Mouse (Mus musculus): ENCODE data around the gene Smurf2.

Smurf2 gene

GRCm38 (mm10) chr11:106920551-106921379 lies at the start of gene Smurf2:
TSS of gene Smurf2 (minus strand) at chr11:106920715.
- DNase-seq (ENCODE audit: low spot score in 2 of 2) = peak; percentile 84 to 85

DNA sequence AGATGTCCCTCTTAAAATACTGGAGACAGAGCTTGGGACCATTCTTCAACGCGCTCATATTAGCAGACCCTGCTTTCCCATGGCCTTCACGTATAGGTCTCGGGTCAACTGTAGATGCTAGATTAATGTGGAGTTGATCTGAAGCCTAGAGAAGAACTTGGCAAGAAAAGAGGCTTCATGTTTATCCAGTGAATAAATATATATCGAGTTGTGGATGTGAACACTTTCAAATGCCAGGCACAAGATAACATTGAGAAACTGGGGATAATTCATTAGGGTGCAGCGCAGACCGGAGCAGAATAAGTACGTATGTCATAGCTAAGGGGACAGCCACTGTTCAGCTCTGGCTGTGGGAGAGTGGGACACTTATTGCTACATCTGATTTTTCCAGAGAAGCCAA lies 49.3 kb upstream of the Smurf2 start:
- DNase-seq (ENCODE audit: low spot score in 2 of 2) = no peak

- DNase-seq (ENCODE audit: low spot score in 2 of 2) = peak in 1 of 2 experiments; percentile 34
Observed at GRCm38 (mm10) chr11:106967630-106968029, 47.1 kb upstream of the Smurf2 start.

DNA sequence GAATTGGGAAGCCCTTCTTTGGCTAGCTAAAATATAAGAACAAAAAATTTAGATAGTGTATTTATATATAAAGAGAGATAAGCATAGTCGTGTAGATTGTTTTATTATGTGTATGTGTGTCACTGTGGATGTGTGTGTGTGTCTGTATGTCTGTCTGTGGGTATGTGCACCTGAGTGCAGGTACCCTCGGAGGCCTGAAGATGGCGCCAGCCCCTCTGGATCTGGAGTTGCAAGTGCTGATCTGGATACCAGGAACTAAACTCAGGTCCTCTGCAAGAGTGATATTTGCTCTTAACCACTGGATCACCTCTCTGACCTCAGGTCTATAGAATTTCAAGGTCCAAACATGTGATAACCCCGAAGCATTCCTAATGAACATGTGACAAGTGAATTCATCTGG lies 45.4 kb upstream of the Smurf2 start:
- no peak for DNase-seq (ENCODE audit: low spot score in 2 of 2)

- no peak for DNase-seq (ENCODE audit: low spot score in 2 of 2)
Observed at GRCm38 (mm10) chr11:106962310-106962709, 41.8 kb upstream of the Smurf2 start.

GRCm38 (mm10) chr11:106961471-106962081 lies 41.1 kb upstream of the Smurf2 start:
- no peak for DNase-seq (ENCODE audit: low spot score in 2 of 2)

- no peak for DNase-seq (ENCODE audit: low spot score in 2 of 2)
Observed at GRCm38 (mm10) chr11:106959121-106959520, 38.6 kb upstream of the Smurf2 start.

GRCm38 (mm10) chr11:106958407-106959071 lies 38.0 kb upstream of the Smurf2 start:
- no peak for DNase-seq (ENCODE audit: low spot score in 2 of 2)

DNA sequence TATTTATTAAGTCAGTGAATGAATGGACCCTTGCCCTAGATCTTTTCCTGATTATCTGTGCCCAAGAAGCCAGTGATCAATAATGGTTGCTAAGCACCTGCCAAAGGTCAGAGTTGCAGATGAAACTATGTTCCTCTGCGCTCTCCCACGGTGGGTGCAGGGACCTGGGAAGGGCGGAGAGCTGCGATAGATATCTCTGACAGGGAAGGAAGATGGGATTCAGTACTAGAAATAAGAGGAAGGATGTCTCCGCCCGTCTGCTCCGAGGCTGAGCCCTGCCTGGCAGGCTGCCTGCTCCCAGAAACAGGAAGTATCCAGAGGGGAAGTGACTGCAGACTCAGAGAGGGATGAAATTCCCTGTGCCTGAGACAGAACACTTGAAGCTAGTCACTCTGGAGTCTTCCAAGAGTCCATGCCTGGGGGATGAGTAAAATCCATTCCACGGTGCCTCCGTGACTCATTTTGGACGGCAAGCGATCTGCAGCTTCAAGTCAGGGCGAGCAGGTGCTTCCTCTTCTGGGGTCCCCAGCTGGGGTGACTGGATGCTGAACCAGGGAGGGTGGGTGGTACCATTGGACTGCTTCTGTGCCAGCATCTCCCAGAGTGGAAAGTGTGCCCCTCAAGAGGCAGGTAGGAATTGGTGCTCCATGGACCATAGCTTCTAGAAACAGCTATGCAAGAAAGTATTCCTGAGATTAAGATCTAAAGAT lies 36.9 kb upstream of the Smurf2 start:
- peak; percentile 49 to 69 for DNase-seq (ENCODE audit: low spot score in 2 of 2)

- DNase-seq (ENCODE audit: low spot score in 2 of 2) = no peak
Observed at GRCm38 (mm10) chr11:106954566-106954965, 34.1 kb upstream of the Smurf2 start.

DNA sequence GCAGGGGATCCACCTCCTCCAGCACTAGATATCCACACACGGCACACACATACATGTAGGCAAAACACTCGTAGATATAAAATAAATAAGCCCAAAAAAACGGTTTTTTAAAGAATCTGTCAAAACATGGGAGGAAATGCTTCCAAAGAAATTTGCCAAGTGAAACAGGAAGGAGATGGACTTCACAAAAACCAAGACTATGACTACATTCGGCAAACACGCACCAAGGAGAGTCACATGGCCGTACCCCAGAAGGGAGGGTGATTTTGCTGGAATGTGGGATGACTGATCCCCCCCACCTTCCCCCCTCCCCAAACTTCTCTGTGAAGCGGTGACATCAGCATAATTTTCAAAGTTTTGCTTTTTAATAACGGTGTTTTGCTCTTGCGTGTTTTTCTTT lies 33.6 kb upstream of the Smurf2 start:
- DNase-seq (ENCODE audit: low spot score in 2 of 2) = no peak

DNA sequence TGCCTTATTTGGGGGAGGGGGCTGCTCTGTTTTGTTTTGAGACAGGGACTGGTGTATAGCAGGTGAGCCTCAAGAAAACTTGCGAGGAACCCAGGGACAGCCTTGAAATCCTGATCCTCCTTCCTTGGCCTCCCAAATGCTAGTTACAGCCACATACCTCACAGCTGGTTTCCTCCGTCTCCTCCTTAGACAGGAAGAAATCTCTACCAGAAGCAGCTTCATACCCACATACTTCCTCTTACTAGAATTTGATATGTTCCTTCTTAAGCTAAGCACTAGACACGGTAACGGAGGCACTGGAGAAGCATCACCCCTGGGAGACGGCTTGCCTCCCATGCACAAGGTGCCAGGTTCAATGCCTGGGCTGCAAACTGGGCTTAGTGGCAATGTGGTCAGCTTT lies 16.8 kb upstream of the Smurf2 start:
- no peak for DNase-seq (ENCODE audit: low spot score in 2 of 2)

- DNase-seq (ENCODE audit: low spot score in 2 of 2) = no peak
Observed at GRCm38 (mm10) chr11:106930366-106930765, 9.9 kb upstream of the Smurf2 start.

- DNase-seq (ENCODE audit: low spot score in 2 of 2) = no peak
Observed at GRCm38 (mm10) chr11:106928935-106929334, 8.4 kb upstream of the Smurf2 start.

GRCm38 (mm10) chr11:106927950-106928349 lies 7.4 kb upstream of the Smurf2 start:
- no peak for DNase-seq (ENCODE audit: low spot score in 2 of 2)

GRCm38 (mm10) chr11:106927226-106927625 lies 6.7 kb upstream of the Smurf2 start:
- DNase-seq (ENCODE audit: low spot score in 2 of 2) = no peak

DNA sequence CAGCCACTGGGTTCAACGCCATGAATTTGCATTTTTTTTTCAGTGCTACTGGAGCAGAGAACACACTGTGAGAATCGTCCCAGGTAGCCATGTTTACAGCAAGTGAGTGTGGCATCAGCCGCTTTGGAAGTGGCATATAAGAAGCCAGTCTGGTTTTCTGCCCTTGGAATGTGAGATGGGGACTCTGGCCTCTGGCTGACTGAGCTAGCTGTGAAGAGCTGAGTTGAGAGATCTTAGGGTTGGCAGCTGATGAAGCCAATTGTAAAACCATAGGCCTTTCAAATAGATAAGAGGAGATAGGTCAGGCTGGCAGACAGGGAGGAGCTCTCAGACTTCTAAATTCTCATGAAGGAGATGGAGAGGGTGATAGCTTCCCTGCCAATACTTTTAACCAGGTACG lies 6.2 kb upstream of the Smurf2 start:
- DNase-seq (ENCODE audit: low spot score in 2 of 2) = no peak

GRCm38 (mm10) chr11:106919612-106920550 lies 634 bp downstream of the Smurf2 start:
- DNase-seq (ENCODE audit: low spot score in 2 of 2) = peak; percentile 40 to 61

GRCm38 (mm10) chr11:106918901-106919300 lies 1.6 kb downstream of the Smurf2 start:
- DNase-seq (ENCODE audit: low spot score in 2 of 2) = no peak

- no peak for DNase-seq (ENCODE audit: low spot score in 2 of 2)
Observed at GRCm38 (mm10) chr11:106911257-106911656, 9.3 kb downstream of the Smurf2 start.

GRCm38 (mm10) chr11:106908016-106908415 lies 12.5 kb downstream of the Smurf2 start:
- DNase-seq (ENCODE audit: low spot score in 2 of 2) = no peak
